In the genomic region with DNA sequence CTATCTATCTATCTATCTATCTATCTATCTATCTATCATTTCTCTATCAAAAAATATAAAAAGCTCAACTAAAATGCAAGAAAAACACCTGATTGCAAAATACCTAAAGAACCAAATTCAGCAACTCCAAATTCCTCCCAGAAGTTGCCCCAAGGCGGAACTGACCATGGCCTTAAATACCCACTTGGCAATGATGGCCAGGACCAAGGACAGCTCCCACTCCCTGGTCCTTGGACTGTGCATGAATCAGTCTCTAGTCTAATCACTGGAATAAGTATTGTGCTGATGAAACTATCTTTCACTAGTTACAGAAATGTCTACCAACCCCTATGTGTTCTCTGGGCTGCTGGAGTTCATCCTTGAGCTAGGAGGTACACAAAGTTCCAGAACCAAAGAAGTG, we compare ENCODE assay signal across 10 mouse cellular contexts.
DNase-seq lines count a peak whose midpoint lies in the region; ATAC-seq and TF ChIP-seq lines count a peak whose summit lies in the region.
"Had no signal": no experiment of that assay in that cellular context is flagged by ENCODE, and none has a peak within 500 bp of the region (broad histone marks: within the 10 kb centered on the region; RNA-seq: fewer than 3 reads in every experiment).

No protein-coding gene starts in this region.

- no peaks in the 10 kb centered on the region for H3K9me3 ChIP-seq in kidney, embryonic 16.5 days (ENCODE audit: low read length)

- TF ChIP-seq POLR2A in kidney, adult 2 months (IDR thresholded peaks at IDR 0.05; ENCODE audit: low read depth, low read length), result no peak

- H3K9ac ChIP-seq in kidney, embryonic 16.5 days (replicated peaks; ENCODE audit: low read length), result no peak overlapping the region
- H3K9ac ChIP-seq: midbrain, embryonic 12.5 days had no signal

- H3K4me2 ChIP-seq in kidney, embryonic 16.5 days (replicated peaks; ENCODE audit: low read depth, low read length), result no peak overlapping the region
- H3K4me2 ChIP-seq: midbrain, embryonic 12.5 days had no signal

- no peak overlapping the region for H3K27ac ChIP-seq in kidney, adult 2 months (ENCODE audit: insufficient read depth, low read depth, low read length)
- H3K27ac ChIP-seq in kidney, embryonic 16.5 days (ENCODE audit: low read length), result no peak overlapping the region
- H3K27ac ChIP-seq: hindbrain, postnatal 0 days; midbrain, embryonic 12.5 days had no signal

- no peak overlapping the region for H3K4me3 ChIP-seq in kidney, adult 2 months (ENCODE audit: insufficient read depth, low read depth, low read length)
- H3K4me3 ChIP-seq in kidney, embryonic 16.5 days (ENCODE audit: low read length), result no peak overlapping the region
- H3K4me3 ChIP-seq: midbrain, embryonic 12.5 days had no signal

- peaks cover 4% of the 10 kb centered on the region; the same call in 1 of the 2 replicates for H3K36me3 ChIP-seq in kidney, adult 2 months (ENCODE audit: control insufficient read depth, insufficient read depth, low read length)
- no peaks in the 10 kb centered on the region for H3K36me3 ChIP-seq in kidney, embryonic 16.5 days (ENCODE audit: insufficient read depth, low read length)
- H3K36me3 ChIP-seq: midbrain, embryonic 12.5 days had no signal

- H3K4me1 ChIP-seq in kidney, adult 2 months (ENCODE audit: control insufficient read depth, insufficient read depth, low read length), result no peaks in the 10 kb centered on the region
- H3K4me1 ChIP-seq in kidney, embryonic 16.5 days (ENCODE audit: insufficient read depth, low read length), result no peaks in the 10 kb centered on the region
- H3K4me1 ChIP-seq: midbrain, embryonic 12.5 days had no signal

- no peaks in the 10 kb centered on the region for H3K27me3 ChIP-seq in kidney, adult 2 months (replicated peaks; ENCODE audit: control insufficient read depth, insufficient read depth, low read length)
- no peaks in the 10 kb centered on the region for H3K27me3 ChIP-seq in kidney, embryonic 16.5 days (ENCODE audit: insufficient read depth, low read length)
- H3K27me3 ChIP-seq: midbrain, embryonic 12.5 days had no signal

- whole genome bisulfite sequencing in kidney, adult 2 months, result 63% methylated on average over 1 of the region's 1 CpGs
- WGBS in kidney, embryonic 16.5 days, result 63% methylated on average over 1 of the region's 1 CpGs

- no peak for ATAC-seq in kidney, embryonic 16.5 days (ENCODE audit: low FRiP score, low TSS enrichment)
- ATAC-seq in erythroid progenitor cell, adult 5-6 weeks (replicated peaks; ENCODE audit: low FRiP score, poor library complexity, severe bottlenecking), result no peak
- ATAC-seq: hindbrain, postnatal 0 days had no signal

- TF ChIP-seq CTCF in kidney, adult 2 months (conservative IDR thresholded peaks at IDR 0.05; ENCODE audit: insufficient read depth, insufficient read length, low read depth, low read length), result no peak

- peak; percentile 41 for DNase-seq in kidney, adult 2 months
- DNase-seq in ES-CJ7 (ENCODE audit: low read depth, low spot score), result peak; percentile 38
- peak; percentile 84 for DNase-seq in adrenal gland, postnatal 14 days
- DNase-seq in kidney, postnatal 4 days, result peak; percentile 82 to 84
- no peak for DNase-seq in layer of hippocampus, adult 18-20 months (ENCODE audit: low spot score in 2 of 2)
- DNase-seq in right cerebral cortex, postnatal 36 days (ENCODE audit: low spot score in 2 of 2), result no peak

Comparison
In these comparisons a context has a peak if more than half of its experiments do, and no peak if none do; other contexts are left out.
1. DNase-seq: peak in kidney, adult 2 months (single experiment), ES-CJ7 (single experiment), adrenal gland, postnatal 14 days (single experiment) and kidney, postnatal 4 days (2 of 2); none in layer of hippocampus, adult 18-20 months (0 of 2) and right cerebral cortex, postnatal 36 days (0 of 2).